Mouse (Mus musculus): Measurements from ENCODE around the gene C1qtnf1. TPM values are rescaled to one million over a fixed set of nuclear protein-coding genes. Genes with fewer than 3 reads are reported as not detected.

The C1qtnf1 gene
- polyA plus RNA-seq, 1 experiment, result 10.5 TPM

- no peak overlapping the region for H3K4me3 ChIP-seq (ENCODE audit: extremely low read depth, insufficient read depth, insufficient read length)
- 75% methylated on average over 29 of the region's 29 CpGs for WGBS
- no peak for TF ChIP-seq POLR2A (IDR thresholded peaks at IDR 0.05; ENCODE audit: low read depth, low read length)
- H3K27ac ChIP-seq (ENCODE audit: insufficient read depth, low read length), result no peak overlapping the region
- no peak for DNase-seq (ENCODE audit: low read depth in 1 of 2, low spot score in 2 of 2)
- H3K27me3 ChIP-seq (ENCODE audit: control insufficient read depth, insufficient read depth, low read length), result no peaks in the 10 kb centered on the region
- peaks cover 29% of the 10 kb centered on the region for H3K36me3 ChIP-seq (ENCODE audit: control insufficient read depth, insufficient read depth, low read length)
- H3K4me1 ChIP-seq (ENCODE audit: control insufficient read depth, insufficient read depth, insufficient read length), result no peaks in the 10 kb centered on the region
Observed at GRCm38 (mm10) chr11:118486881-118487772, 59.1 kb downstream of the C1qtnf1 start.

- no peak for TF ChIP-seq POLR2A (IDR thresholded peaks at IDR 0.05; ENCODE audit: low read depth, low read length)
- TF ChIP-seq CTCF (IDR thresholded peaks at IDR 0.05; ENCODE audit: extremely low read depth, insufficient read depth, insufficient read length, insufficient replicate concordance), result no peak
- Histone ChIP-seq H3K27me3 (ENCODE audit: control insufficient read depth, insufficient read depth, low read length) (no peaks in the 10 kb centered on the region), H3K27ac (ENCODE audit: insufficient read depth, low read length) (no peak overlapping the region), H3K36me3 (ENCODE audit: control insufficient read depth, insufficient read depth, low read length) (peaks cover 25% of the 10 kb centered on the region), H3K4me1 (ENCODE audit: control insufficient read depth, insufficient read depth, insufficient read length) (no peaks in the 10 kb centered on the region), H3K4me3 (ENCODE audit: extremely low read depth, insufficient read depth, insufficient read length) (no peak overlapping the region)
- DNase-seq (ENCODE audit: low read depth in 1 of 2, low spot score in 2 of 2), result no peak
- 88% methylated on average over 8 of the region's 8 CpGs for WGBS
Observed at GRCm38 (mm10) chr11:118488191-118488906, 60.3 kb downstream of the C1qtnf1 start.

DNA sequence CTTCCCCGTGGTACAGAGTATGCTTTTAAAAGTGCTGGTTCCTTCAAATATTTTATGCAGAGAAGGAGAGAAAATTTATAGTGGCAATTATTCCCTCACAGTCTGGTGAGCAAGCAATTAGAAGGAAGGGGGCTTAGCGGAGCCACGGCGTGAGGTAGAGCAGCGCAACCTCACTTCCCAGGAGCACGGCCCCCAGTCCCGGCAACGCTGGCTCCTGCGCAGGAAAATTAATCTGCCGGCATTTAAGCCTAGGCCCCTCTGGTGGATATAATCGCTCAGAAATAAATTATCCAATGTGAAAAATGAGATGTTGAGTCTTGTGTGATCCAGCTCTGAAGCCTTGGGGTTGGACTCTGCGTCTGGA is 60.9 kb downstream of the C1qtnf1 start:
- H3K27ac ChIP-seq (ENCODE audit: insufficient read depth, low read length), result no peak overlapping the region
- H3K4me3 ChIP-seq (ENCODE audit: extremely low read depth, insufficient read depth, insufficient read length), result no peak overlapping the region
- peaks cover 23% of the 10 kb centered on the region for H3K36me3 ChIP-seq (ENCODE audit: control insufficient read depth, insufficient read depth, low read length)
- H3K4me1 ChIP-seq (ENCODE audit: control insufficient read depth, insufficient read depth, insufficient read length), result no peaks in the 10 kb centered on the region
- TF ChIP-seq POLR2A (IDR thresholded peaks at IDR 0.05; ENCODE audit: low read depth, low read length) (no peak), CTCF (IDR thresholded peaks at IDR 0.05; ENCODE audit: extremely low read depth, insufficient read depth, insufficient read length, insufficient replicate concordance) (no peak)
- 89% methylated on average over 12 of the region's 12 CpGs for WGBS
- no peaks in the 10 kb centered on the region for H3K27me3 ChIP-seq (ENCODE audit: control insufficient read depth, insufficient read depth, low read length)
- no peak for DNase-seq (ENCODE audit: low read depth in 1 of 2, low spot score in 2 of 2)

DNA sequence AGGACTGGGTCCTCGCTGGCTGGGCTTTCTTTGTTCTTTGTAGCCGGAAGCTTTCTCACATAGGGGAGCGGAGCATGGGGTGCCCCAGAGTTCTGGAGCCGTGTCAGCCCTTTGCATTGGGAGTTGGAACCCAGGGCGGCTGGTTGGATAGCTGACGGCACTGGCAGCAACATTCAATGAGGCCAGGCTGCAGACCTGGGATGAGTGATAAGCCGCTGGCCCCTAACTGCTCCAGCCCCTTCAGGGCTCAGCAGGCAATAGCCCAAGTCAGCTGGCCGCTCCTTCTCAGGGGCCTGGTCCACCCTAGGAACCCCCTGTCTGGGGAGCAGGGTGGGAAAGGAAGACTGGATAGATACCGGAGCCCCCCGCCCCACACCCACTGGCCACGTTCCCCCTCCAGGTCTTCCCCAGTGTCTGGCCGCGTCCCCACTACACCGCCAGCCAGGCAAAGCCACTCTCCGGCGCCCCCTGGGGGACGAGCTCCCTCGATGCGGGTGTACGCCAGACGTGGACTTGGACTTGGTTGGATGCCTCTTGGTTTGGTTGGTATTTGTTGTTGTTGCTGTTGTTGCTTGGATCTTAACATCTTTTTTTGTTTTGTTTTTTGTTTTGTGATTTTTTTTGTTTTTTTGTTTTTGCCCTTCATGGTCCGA is 62.7 kb downstream of the C1qtnf1 start:
- Histone ChIP-seq H3K4me3 (ENCODE audit: extremely low read depth, insufficient read depth, insufficient read length) (no peak overlapping the region), H3K4me1 (ENCODE audit: control insufficient read depth, insufficient read depth, insufficient read length) (no peaks in the 10 kb centered on the region), H3K27ac (ENCODE audit: insufficient read depth, low read length) (no peak overlapping the region), H3K27me3 (ENCODE audit: control insufficient read depth, insufficient read depth, low read length) (no peaks in the 10 kb centered on the region), H3K36me3 (ENCODE audit: control insufficient read depth, insufficient read depth, low read length) (peaks cover 11% of the 10 kb centered on the region)
- DNase-seq (ENCODE audit: low read depth in 1 of 2, low spot score in 2 of 2), result peak in 1 of 2 experiments; percentile 67
- WGBS, result 31% methylated on average over 22 of the region's 22 CpGs
- TF ChIP-seq POLR2A (IDR thresholded peaks at IDR 0.05; ENCODE audit: low read depth, low read length), result no peak
- TF ChIP-seq CTCF (IDR thresholded peaks at IDR 0.05; ENCODE audit: extremely low read depth, insufficient read depth, insufficient read length, insufficient replicate concordance), result peak; percentile 94

DNA sequence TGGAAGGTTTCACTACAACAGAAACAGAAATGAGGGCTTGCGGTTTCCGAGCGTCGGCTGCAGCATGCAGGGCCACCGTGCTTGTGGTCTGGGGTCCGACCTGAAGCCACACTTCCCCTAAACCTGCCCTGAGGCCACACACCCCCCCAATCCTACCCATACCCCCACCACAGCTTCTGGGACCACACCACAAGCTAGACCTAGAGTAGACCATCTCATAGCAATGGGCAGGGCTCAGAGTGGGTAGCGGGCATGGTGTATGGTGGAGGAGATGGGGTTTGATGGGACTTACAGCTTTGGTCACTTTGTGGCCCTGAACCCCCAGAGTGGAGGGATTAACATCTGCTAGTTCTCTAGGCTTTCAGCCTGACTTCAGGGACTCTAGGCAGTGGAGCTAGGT is 63.2 kb downstream of the C1qtnf1 start:
- peaks cover 7% of the 10 kb centered on the region for H3K36me3 ChIP-seq (ENCODE audit: control insufficient read depth, insufficient read depth, low read length)
- no peaks in the 10 kb centered on the region for H3K4me1 ChIP-seq (ENCODE audit: control insufficient read depth, insufficient read depth, insufficient read length)
- H3K27me3 ChIP-seq (ENCODE audit: control insufficient read depth, insufficient read depth, low read length), result no peaks in the 10 kb centered on the region
- H3K27ac ChIP-seq (ENCODE audit: insufficient read depth, low read length), result no peak overlapping the region
- TF ChIP-seq POLR2A (IDR thresholded peaks at IDR 0.05; ENCODE audit: low read depth, low read length), result no peak
- TF ChIP-seq CTCF (IDR thresholded peaks at IDR 0.05; ENCODE audit: extremely low read depth, insufficient read depth, insufficient read length, insufficient replicate concordance), result no peak
- H3K4me3 ChIP-seq (ENCODE audit: extremely low read depth, insufficient read depth, insufficient read length), result no peak overlapping the region
- DNase-seq (ENCODE audit: low read depth in 1 of 2, low spot score in 2 of 2), result no peak
- 84% methylated on average over 7 of the region's 7 CpGs for WGBS

DNA sequence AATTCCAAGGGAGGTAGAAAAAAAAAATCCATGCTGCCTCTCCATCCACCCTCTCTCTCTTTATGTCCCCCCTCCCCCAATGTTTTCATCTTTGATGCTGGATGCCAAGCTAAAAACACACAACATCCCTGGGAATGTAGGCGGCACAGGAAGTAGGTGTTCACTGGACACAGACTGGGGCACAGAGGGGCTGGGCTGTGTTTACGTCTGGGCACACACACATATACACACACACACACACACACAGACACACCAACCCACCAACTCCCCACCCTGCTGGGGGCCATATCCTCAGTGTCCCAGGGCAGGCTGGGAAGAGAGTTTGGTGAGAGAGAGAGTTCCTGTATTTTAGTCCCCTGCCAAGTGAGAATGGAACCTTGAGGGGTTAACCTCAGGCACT is 65.5 kb downstream of the C1qtnf1 start:
- Histone ChIP-seq H3K4me3 (ENCODE audit: extremely low read depth, insufficient read depth, insufficient read length) (no peak overlapping the region), H3K36me3 (ENCODE audit: control insufficient read depth, insufficient read depth, low read length) (no peaks in the 10 kb centered on the region), H3K27ac (ENCODE audit: insufficient read depth, low read length) (no peak overlapping the region), H3K4me1 (ENCODE audit: control insufficient read depth, insufficient read depth, insufficient read length) (no peaks in the 10 kb centered on the region), H3K27me3 (ENCODE audit: control insufficient read depth, insufficient read depth, low read length) (no peaks in the 10 kb centered on the region)
- WGBS, result 87% methylated on average over 2 of the region's 2 CpGs
- TF ChIP-seq POLR2A (IDR thresholded peaks at IDR 0.05; ENCODE audit: low read depth, low read length) (no peak), CTCF (IDR thresholded peaks at IDR 0.05; ENCODE audit: extremely low read depth, insufficient read depth, insufficient read length, insufficient replicate concordance) (no peak)
- no peak for DNase-seq (ENCODE audit: low read depth in 1 of 2, low spot score in 2 of 2)

All from spleen, adult 2 months (tissue).